Mouse (Mus musculus) stomach, postnatal 0 days (tissue): ENCODE data around the gene Zbtb24. TPM values are rescaled to one million over a fixed set of nuclear protein-coding genes. Genes with fewer than 3 reads are reported as not detected.
"Not testable (repeated sequence)": the region's sequence is repeated elsewhere in the genome, so short reads cannot be mapped to it uniquely, and the experiment has no call there.

ENCODE experiments used
- ATAC-seq: fragments of 200-750 bp; cut with Nextera tagmentation; 2 replicates; pipeline ENCODE4 v1.8.0; 2017; ENCODE audit not compliant: low FRiP score, low TSS enrichment
- DNase-seq: peaks from one replicate; pipeline ENCODE4 v3.0.0-alpha.2; 2016; ENCODE audit warnings: low spot score
- H3K27ac ChIP-seq: fragments of 300-500 bp; sonication (generic); replicated peaks from 2 replicates; pipeline ENCODE4 v1.5.1; 2014; ENCODE audit warnings: mild to moderate bottlenecking, control low read depth
- H3K27me3 ChIP-seq: fragments of 300-500 bp; sonication (generic); 2 replicates; pipeline ENCODE4 v1.6.1; 2014; ENCODE audit warnings: low read length; ENCODE audit not compliant: control insufficient read depth, insufficient read depth
- H3K36me3 ChIP-seq: fragments of 300-500 bp; sonication (generic); 2 replicates; pipeline ENCODE4 v1.6.1; 2014; ENCODE audit warnings: low read length, mixed read lengths; ENCODE audit not compliant: control insufficient read depth, insufficient read depth
- H3K4me1 ChIP-seq: fragments of 300-500 bp; sonication (generic); replicated peaks from 2 replicates; pipeline ENCODE4 v1.6.1; 2014; ENCODE audit warnings: antibody characterized with exemption; ENCODE audit not compliant: control insufficient read depth, insufficient read depth
- H3K4me2 ChIP-seq: fragments of 300-500 bp; sonication (generic); replicated peaks from 2 replicates; pipeline ENCODE4 v1.6.1; 2014; ENCODE audit warnings: low read depth, mild to moderate bottlenecking, control low read depth, moderate library complexity
- H3K4me3 ChIP-seq: fragments of 300-500 bp; sonication (generic); 2 replicates; pipeline ENCODE4 v1.5.1; 2014; ENCODE audit warnings: low read depth, low read length, control low read depth
- H3K9ac ChIP-seq: fragments of 300-500 bp; sonication (generic); 2 replicates; pipeline ENCODE4 v1.6.1; 2014; ENCODE audit warnings: mild to moderate bottlenecking, low read length, control low read depth, mixed read lengths
- H3K9me3 ChIP-seq: fragments of 300-500 bp; sonication (generic); 2 replicates; pipeline ENCODE4 v1.6.1; 2016; ENCODE audit warnings: low read length; ENCODE audit not compliant: control insufficient read depth
- CTCF ChIP-seq: IDR thresholded peaks from 2 replicates; pipeline ENCODE4 v1.5.1; 2016; ENCODE audit warnings: antibody characterized with exemption, low read depth, mild to moderate bottlenecking, moderate library complexity
- EP300 ChIP-seq: optimal IDR thresholded peaks from 2 replicates; pipeline ENCODE3; 2016; ENCODE audit warnings: antibody characterized with exemption
- WGBS: fragments of 180-500 bp; shearing (Covaris S2); extraction: QIAGEN DNeasy Blood & Tissue Kit; methylation state at CpG from one replicate; pipeline ENCODE4 v1.1.7; 2014; 5-methylcytosine and 5-hydroxymethylcytosine counted together
- polyA plus RNA-seq: library from polyadenylated mRNA; unstranded; fragments of >200 nt; fragmentation: Nextera tagmentation; extraction: Ambion mirVana; gene quantifications from 2 replicates; pipeline ENCODE4 v1.2.1, GENCODE M21; 2015

Gene Zbtb24
- polyA plus RNA-seq = 8.6 and 9.8 TPM in 2 replicates

DNA sequence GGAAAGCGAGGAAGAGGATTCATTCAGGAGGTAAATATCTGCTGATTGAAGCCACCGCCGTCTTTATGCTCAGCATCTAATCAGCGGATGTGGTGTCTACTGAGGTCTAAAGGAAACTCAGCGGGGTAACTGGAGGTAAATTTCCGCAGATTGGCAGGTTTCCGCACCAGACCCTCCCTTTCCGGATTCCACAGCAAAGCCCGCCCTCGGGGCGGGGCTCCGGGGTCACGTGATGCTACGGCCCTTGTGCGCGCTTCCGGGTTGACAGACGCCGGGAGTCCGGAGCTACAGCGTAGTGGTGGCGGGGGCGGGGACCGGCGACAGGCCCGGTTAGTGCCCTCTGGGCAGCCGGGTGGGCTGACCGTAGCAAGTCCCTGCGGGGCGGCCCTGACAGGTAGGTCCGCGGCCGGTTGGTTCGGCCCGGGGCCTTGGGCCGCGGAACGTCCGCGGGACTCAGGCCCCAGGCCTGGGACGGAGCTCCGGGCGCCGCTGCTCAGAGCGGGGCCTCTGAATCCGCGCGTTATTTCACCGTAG lies at the start of gene Zbtb24:
Zbtb24 (plus strand) TSS at position 247 of the 534 bp plus-strand sequence.
- Histone ChIP-seq H3K9ac (peak within 1 kb of the TSS; percentile 90), H3K4me3 (peak within 1 kb of the TSS; percentile 88), H3K27me3 (no peaks in the 10 kb centered on the region), H3K9me3 (no peaks in the 10 kb centered on the region), H3K27ac (peak within 1 kb of the TSS; percentile 87), H3K4me2 (peak within 1 kb of the TSS; percentile 77), H3K4me1 (no peaks in the 10 kb centered on the region), H3K36me3 (peaks cover 5% of the 10 kb centered on the region)
- DNase-seq (peak; percentile 98), ATAC-seq (peak; percentile 98)
- TF ChIP-seq EP300 (peak; percentile 65), CTCF (no peak)
- WGBS = under 1% methylated on average over 45 of the region's 49 CpGs

DNA sequence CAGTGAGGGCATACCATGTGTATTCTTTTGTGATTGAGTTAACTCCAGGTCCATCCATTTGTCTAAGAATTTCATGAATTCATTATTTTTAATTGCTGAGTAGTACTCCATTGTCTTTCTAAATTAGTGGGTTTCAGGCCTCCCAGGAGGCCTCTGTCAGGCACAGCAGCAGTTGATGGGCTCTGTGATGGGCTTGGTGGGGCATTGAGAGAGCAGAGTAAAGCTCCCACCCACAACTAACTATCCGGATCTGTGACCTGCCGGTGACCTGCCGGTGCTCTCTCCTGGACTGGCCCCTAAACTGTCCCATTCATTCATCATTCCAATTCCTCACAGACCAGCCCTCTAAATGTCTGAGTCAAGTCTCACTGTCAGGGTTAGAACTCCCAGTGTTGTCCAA lies 49.1 kb upstream of the Zbtb24 start:
- ATAC-seq = no peak
- Histone ChIP-seq H3K4me1 (no peaks in the 10 kb centered on the region), H3K4me2 (no peak overlapping the region), H3K9me3 (no peaks in the 10 kb centered on the region), H3K36me3 (no peaks in the 10 kb centered on the region), H3K4me3 (no peak overlapping the region), H3K9ac (no peak overlapping the region), H3K27ac (no peak overlapping the region), H3K27me3 (no peaks in the 10 kb centered on the region)
- WGBS = 87% methylated on average over 3 of the region's 3 CpGs
- TF ChIP-seq CTCF (no peak), EP300 (no peak)
- no peak for DNase-seq

DNA sequence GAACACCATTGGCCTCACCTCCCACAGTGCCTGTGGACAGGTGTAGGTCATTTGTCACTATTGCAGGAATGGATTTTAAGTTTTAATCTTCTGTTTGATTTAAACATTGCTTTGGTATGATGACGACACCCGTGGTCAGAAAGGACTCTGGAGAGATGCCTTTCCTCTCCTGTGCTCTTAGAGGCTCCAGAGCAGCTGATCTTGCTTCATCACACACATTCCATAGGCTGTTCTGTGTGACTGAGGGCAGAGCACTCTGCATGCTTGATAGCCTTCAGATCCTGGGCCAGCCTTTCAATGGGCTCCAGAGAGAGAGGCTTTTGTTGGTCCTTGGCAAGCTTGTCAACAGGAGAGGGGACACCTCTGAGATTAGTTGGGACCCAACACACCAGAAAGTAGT lies 46.8 kb upstream of the Zbtb24 start:
- H3K4me1 ChIP-seq = no peaks in the 10 kb centered on the region
- H3K27me3 ChIP-seq = no peaks in the 10 kb centered on the region
- H3K9me3 ChIP-seq = no peaks in the 10 kb centered on the region
- no peak overlapping the region for H3K4me3 ChIP-seq
- ATAC-seq (no peak), DNase-seq (no peak)
- H3K4me2 ChIP-seq = no peak overlapping the region
- TF ChIP-seq EP300 (no peak), CTCF (no peak)
- H3K36me3 ChIP-seq = no peaks in the 10 kb centered on the region
- no peak overlapping the region for H3K27ac ChIP-seq
- H3K9ac ChIP-seq = no peak overlapping the region
- WGBS = 31% methylated on average over 2 of the region's 2 CpGs

DNA sequence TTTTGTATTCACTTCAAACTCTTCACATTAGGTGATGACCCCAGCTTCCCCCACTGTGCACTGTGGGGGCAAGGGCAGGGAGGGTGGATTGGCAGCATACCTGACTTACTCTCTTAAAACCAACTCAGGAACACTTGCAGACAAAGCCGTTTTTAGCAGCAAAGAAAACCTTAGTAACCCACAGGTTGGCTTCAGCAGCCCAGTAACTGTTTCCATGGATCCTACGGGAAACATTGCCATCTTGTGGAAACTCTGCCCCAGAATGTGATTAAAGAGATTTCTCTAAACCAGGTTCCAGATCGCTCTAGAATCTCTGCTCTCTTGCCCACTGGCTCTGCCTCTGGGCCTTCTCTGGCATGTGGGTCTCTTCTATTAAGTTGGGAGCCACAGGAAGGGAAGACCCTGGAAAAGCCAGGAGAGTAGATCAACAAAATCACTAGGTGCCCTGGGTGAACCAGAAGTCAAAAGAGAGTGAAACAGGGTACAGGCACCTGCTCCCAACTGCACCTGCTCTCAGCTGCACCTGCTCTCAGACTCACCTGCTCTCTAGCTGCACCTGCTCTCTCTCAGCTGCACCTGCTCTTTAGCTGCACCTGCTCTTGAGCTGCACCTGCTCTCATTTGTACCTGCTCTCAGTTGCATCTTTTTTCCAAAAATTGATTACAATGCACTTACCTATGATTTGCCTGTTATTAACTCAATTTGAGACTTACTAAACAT lies 46.1 kb upstream of the Zbtb24 start:
- Histone ChIP-seq H3K36me3 (no peaks in the 10 kb centered on the region), H3K9ac (no peak overlapping the region), H3K4me1 (no peaks in the 10 kb centered on the region), H3K4me3 (no peak overlapping the region), H3K27me3 (no peaks in the 10 kb centered on the region), H3K9me3 (no peaks in the 10 kb centered on the region), H3K27ac (no peak overlapping the region), H3K4me2 (no peak overlapping the region)
- DNase-seq (no peak), ATAC-seq (no peak)
- 25% methylated on average over 3 of the region's 3 CpGs for WGBS
- TF ChIP-seq EP300 (no peak), CTCF (peak; percentile 61)

DNA sequence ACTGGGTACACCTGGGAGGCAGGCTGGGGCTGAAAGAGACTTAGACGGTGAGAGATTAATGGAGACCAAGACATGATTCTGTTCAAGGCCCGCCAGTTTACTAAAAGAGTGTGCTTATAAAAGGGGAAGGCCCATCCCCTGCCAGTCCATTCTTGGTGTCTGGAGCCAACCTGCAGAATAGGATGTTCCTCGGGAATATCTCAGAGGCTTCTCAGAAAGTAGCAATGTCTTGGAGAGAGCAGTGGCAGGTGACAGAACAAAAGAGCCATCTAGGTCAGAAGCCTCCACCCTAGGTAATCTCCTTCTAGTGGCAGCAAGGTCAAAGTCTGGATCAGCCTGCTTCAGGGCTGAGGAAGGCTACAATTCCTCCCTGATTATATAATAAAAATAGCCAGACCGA lies 40.0 kb upstream of the Zbtb24 start:
- not testable (repeated sequence) for H3K4me3 ChIP-seq, H3K27me3 ChIP-seq, H3K9me3 ChIP-seq, H3K4me1 ChIP-seq, H3K4me2 ChIP-seq, DNase-seq, H3K36me3 ChIP-seq, H3K27ac ChIP-seq, H3K9ac ChIP-seq, ATAC-seq
- WGBS = 91% methylated on average over 4 of the region's 4 CpGs

DNA sequence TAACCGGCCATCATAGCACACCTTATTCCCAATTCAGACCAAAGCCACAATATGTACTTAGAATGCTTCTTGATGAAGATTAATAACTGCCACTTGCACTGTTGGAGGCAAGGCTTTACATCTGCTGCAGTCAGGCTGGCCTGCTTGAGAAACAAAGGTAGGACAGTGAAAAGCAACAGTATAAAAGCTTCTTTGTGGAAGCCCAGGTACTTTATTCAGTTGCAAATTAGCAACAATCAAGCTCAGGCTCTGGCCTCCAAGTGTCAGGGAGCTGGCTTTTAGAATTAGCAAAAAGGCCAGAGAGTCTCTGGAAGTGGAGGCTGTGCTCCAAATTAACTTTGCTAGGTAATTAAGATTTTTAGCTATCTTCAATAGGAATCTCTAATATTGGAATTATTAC lies 39.4 kb upstream of the Zbtb24 start:
- not testable (repeated sequence) for H3K27ac ChIP-seq, DNase-seq, H3K4me2 ChIP-seq, H3K27me3 ChIP-seq, H3K4me1 ChIP-seq, H3K4me3 ChIP-seq, H3K36me3 ChIP-seq, ATAC-seq, H3K9ac ChIP-seq, H3K9me3 ChIP-seq
- 95% methylated on average over 1 of the region's 1 CpGs for WGBS

DNA sequence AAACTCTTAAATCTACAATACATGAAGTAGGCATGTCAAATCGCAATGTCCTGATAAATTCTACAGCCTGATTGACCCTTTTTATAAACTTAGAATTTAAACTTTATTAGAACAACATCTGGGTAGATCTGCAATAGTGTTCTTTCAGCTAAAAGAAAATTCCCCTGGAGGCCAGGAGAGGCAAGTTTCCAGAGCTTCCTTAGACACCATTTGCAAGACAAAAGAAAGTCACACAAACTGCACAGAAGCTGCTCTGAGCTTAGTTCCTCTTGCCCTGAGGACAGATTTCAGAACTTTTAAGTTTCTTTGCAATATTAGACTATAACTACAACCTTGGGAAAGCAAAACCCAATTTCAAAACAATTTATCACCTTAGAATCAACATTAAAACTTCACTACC lies 36.7 kb upstream of the Zbtb24 start:
- H3K36me3 ChIP-seq, H3K27me3 ChIP-seq, H3K4me3 ChIP-seq, H3K4me2 ChIP-seq, DNase-seq, H3K9me3 ChIP-seq, ATAC-seq, H3K27ac ChIP-seq, H3K9ac ChIP-seq, H3K4me1 ChIP-seq: not testable (repeated sequence)
- 91% methylated on average over 1 of the region's 1 CpGs for WGBS

DNA sequence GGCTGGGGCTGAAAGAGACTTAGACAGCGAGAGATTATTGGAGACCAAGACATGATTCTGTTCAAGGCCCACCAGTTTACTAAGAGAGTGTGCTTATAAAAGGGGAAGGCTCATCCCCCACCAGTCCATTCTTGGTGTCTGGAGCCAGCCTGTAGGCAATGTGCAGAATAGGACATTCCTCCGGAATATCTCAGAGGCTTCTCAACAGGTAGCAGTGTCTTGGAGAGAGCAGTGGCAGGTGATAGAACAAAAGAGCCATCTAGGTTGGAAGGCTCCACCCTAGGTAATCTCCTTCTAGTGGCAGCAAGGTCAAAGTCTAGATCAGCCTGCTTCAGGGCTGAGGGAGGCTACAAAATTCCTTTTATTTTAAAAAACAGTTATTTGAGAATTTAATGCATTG lies 34.8 kb upstream of the Zbtb24 start:
- H3K4me1 ChIP-seq, H3K27ac ChIP-seq, H3K4me3 ChIP-seq, H3K4me2 ChIP-seq, H3K36me3 ChIP-seq, H3K9ac ChIP-seq, ATAC-seq, DNase-seq, H3K27me3 ChIP-seq, H3K9me3 ChIP-seq: not testable (repeated sequence)
- WGBS = 91% methylated on average over 2 of the region's 2 CpGs
